Comparison of ENCODE assay signal across 18 mouse cellular contexts in genomic region chr5:53727606-53728005, GRCm38 (mm10). TPM values are rescaled to one million over a fixed set of nuclear protein-coding genes. Genes with fewer than 3 reads are reported as not detected.
"Had no signal": no experiment of that assay in that cellular context is flagged by ENCODE, and none has a peak within 500 bp of the region (broad histone marks: within the 10 kb centered on the region; RNA-seq: fewer than 3 reads in every experiment).

No protein-coding gene starts in this region.

- H3K27me3 ChIP-seq: hindbrain, embryonic 12.5 days; limb, embryonic 12.5 days; liver, embryonic 15.5 days; midbrain, embryonic 12.5 days had no signal

- ATAC-seq: intestine, postnatal 0 days; midbrain, embryonic 16.5 days had no signal

- H3K27ac ChIP-seq: hindbrain, embryonic 12.5 days; limb, embryonic 12.5 days; liver, embryonic 15.5 days; macrophage; midbrain, embryonic 12.5 days had no signal

- H3K4me2 ChIP-seq: hindbrain, embryonic 12.5 days; limb, embryonic 12.5 days; liver, embryonic 11.5 days; liver, embryonic 15.5 days; midbrain, embryonic 12.5 days had no signal

- H3K9ac ChIP-seq: hindbrain, embryonic 12.5 days; limb, embryonic 12.5 days; liver, embryonic 15.5 days; midbrain, embryonic 12.5 days had no signal

- H3K4me3 ChIP-seq: hindbrain, embryonic 12.5 days; limb, embryonic 12.5 days; liver, embryonic 15.5 days; megakaryocyte, embryonic 14.5 days; midbrain, embryonic 12.5 days had no signal

- H3K4me1 ChIP-seq: hindbrain, embryonic 12.5 days; limb, embryonic 12.5 days; liver, embryonic 15.5 days; megakaryocyte, embryonic 14.5 days; midbrain, embryonic 12.5 days had no signal

- H3K9me3 ChIP-seq: hindbrain, embryonic 12.5 days; limb, embryonic 12.5 days; liver, embryonic 15.5 days; megakaryocyte, embryonic 14.5 days; midbrain, embryonic 12.5 days had no signal

- H3K36me3 ChIP-seq: hindbrain, embryonic 12.5 days; limb, embryonic 12.5 days; liver, embryonic 15.5 days; midbrain, embryonic 12.5 days had no signal

- DNase-seq: layer of hippocampus, adult 9-11 months; layer of hippocampus, postnatal 36 days; lung, adult 2 months; lung, postnatal 14 days; right cerebral cortex, adult 18-20 months; right cerebral cortex, postnatal 25 days; thymus, adult 2 months; thymus, postnatal 25 days had no signal

RNA-seq across cellular contexts. Expression of gene Cckar, which starts 20.1 kb away (rescaled TPM):
- total RNA-seq: layer of hippocampus, adult 18-20 months; layer of hippocampus, postnatal 36 days had no signal
- polyA plus RNA-seq: limb, embryonic 12.5 days; macrophage had no signal
